Mouse (Mus musculus) left cerebral cortex, postnatal 25 days (tissue): ENCODE measurements around the gene Tmem263. TPM values are rescaled to one million over a fixed set of nuclear protein-coding genes. Genes with fewer than 3 reads are reported as not detected.

Experiments
- DNase-seq, 2 experiments: peaks; one replicate each; pipeline ENCODE4 v3.0.0; 2022; ENCODE audit warnings: low spot score in 2 of 2, mixed read lengths in 1 of 2
- intact Hi-C: fragments of 180-260 bp; cut with DNase I; formaldehyde crosslinking; loops from one replicate; pipeline ENCODE4 v1.15.1; 2025
- total RNA-seq, 2 experiments: library from RNA; stranded (reverse); gene quantifications; 2 replicates each; pipeline ENCODE4 v1.2.3; 2021

Gene Tmem263
- total RNA-seq, result 10 to 100 TPM; 39.7 to 40.6 TPM

DNA sequence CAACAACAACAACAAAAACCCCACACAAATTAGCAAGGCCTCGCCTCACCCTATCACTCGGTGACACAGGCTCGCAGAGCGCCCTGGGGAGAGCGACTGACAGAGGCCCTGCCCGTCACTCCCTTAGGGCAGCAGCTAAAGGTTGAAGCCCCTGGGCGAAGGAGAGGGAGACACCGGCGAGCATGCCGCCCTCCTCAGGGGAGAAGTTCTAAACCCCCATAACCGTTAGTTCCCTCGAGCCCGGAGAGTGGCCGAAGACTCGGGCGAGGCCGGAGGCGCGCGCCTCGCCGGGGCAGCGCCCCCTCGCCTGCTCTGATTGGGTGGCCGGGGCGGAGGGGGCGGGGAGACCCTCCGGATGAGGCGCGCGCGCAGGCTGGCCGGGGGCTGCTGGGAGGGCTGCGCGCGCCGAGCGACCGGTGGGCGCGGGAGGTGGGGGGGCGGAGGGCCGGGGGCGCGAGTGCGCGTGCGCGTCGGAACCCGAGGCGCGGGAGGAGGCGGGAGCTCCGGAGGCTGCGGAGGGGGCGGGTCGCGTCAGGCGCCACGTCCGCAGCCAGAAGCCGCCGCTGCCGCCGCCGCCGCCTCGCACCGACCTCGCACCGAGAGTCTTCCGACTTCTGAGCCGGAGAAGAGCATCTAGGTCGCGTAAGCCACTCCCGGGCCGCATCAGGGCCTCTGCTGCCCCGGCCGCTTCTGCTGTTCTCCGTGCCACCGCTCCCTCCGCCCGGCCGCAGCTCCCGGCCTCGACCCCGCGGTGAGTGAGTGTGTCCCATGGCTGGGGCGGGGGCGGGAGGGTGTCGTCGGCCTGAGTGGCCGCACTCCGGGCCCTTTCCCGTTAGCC is at the start of gene Tmem263, which contains the start of gene Fhl4:
Gene Tmem263, plus strand, starts transcription at position 381 of the 838 bp plus-strand sequence.
Gene Fhl4, minus strand, starts transcription at position 249 of the 838 bp plus-strand sequence.
- intact Hi-C loops, result no loop called here
- DNase-seq, result peak; percentile 62 to 79

DNA sequence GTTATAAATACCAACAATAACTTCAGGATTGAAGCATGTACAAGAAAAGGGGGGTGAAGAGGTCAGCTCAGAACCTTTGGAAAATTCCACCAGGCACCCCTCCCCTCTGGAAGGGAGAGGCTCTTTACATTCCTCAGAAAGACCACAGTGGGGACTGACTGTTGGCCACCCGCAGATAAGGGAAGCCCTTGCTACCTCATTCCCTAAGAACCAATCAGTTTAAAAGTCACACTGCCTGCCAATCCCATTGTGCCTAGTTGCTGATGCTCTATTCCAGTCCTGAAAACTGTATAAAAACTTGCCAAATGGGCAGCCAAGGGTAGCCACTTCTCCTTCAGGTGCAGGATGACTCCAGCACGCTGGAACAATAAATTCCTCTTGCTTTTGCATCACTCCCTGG is 47.6 kb upstream of the Tmem263 start:
- intact Hi-C loops, result no loop called here
- no peak for DNase-seq

- intact Hi-C loops, result no loop called here
- DNase-seq, result no peak
Observed at GRCm38 (mm10) chr10:85071605-85072152, 30.7 kb upstream of the Tmem263 start.

DNA sequence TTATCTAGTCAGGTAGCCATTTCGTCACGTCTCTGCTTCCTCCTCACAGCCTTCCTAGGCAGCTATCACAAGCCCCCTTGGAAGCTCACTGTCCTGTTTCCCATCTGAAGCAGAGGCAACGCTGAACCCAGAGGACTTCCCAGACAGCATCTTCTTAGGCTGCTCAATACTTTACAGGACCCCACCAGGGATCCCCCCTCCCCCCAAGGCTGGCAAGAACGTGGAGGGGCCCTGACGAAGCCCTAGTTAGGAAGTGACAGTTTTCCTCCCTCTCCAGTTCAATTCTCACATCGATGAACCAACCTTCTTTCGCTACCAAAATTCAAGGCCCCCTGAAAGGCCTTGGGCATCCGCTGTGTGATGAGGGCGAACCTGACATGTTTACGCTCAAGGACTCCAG is 586 bp upstream of the Tmem263 start:
- intact Hi-C loops, result no loop called here
- peak in 1 of 2 experiments; percentile 18 for DNase-seq

GRCm38 (mm10) chr10:85103085-85103885 is 858 bp downstream of the Tmem263 start:
- DNase-seq, result peak; percentile 19 to 30
- intact Hi-C loops, result no loop called here

- DNase-seq, result no peak
- intact Hi-C loops, result no loop called here
Observed at GRCm38 (mm10) chr10:85114409-85114808, 12.0 kb downstream of the Tmem263 start.

GRCm38 (mm10) chr10:85125184-85125583 is 22.8 kb downstream of the Tmem263 start:
- intact Hi-C loops, result no loop called here
- DNase-seq, result no peak

DNA sequence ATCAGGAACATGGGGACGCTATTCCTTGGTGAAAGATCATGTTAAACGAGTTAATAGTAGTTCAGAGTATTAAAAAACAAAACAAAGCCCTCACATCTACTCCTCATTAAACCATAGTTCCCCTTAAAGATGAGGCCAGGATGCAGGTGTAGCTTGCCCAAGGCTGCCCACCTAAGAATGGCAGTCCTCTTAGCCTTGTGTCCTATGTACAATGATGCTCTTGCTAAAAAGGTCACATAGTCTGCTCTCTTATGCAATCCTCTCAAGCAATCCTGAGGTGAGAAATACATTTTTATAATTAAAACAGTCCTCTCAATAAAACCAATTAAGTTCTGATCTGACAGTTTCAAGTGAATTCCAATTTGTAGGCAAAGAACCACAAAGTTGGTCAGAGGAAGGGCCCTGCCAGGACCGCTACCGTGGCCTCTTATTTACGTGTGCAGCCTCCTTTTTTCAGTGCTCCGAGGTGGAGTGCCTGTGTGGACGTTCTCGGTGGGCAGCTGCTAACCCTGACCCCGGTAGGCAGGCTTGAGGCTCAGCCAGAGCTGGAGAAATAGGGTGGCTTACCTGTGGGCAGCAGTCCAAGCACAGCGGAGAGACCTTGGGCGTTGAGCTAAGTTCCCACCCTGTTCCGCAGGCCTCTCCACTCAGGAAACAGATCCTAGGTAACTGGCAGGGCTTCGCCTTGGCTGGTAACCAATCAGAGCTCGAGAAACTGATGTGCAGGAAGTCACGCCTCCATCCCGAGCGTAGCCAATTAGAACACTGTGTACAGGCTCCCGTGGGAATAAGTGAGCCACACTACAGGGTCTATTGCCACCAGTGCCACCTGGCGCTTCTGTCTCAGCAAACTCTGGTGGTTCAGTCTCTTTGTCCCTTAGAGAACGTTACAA is 25.2 kb downstream of the Tmem263 start, which contains the start of gene Mterf2:
Gene Mterf2, minus strand, starts transcription at position 633 of the 893 bp plus-strand sequence.
- intact Hi-C loops, result no loop called here

GRCm38 (mm10) chr10:85128453-85128852 is 26.0 kb downstream of the Tmem263 start:
- intact Hi-C loops, result no loop called here
- no peak for DNase-seq

More for the DNA sequence above, 25.2 kb downstream of the Tmem263 start, which contains the start of gene Mterf2:
- DNase-seq, result peak; percentile 96 to 99

- intact Hi-C loops, result no loop called here
- DNase-seq, result no peak
Observed at GRCm38 (mm10) chr10:85136573-85136972, 34.1 kb downstream of the Tmem263 start.

DNA sequence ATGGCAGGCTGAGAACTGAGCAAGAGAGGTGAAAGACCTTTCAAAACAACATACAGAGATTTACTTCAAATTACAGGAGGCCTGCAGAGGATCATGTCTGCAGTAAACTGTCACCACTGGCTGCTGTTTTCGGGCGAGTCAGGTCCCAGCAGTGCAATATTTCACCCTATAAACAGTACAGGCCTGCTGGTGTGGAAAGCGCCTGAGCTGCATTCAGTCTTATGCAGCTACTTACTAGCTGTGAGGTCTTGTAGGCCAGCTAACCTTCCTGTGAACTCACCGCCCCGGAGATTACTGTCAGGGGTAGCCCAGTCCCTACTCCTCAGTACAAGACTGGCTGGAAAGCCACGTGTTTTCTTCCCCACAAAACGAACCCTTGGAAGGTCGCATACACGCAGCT is 39.0 kb downstream of the Tmem263 start:
- no peak for DNase-seq
- intact Hi-C loops, result no loop called here

DNA sequence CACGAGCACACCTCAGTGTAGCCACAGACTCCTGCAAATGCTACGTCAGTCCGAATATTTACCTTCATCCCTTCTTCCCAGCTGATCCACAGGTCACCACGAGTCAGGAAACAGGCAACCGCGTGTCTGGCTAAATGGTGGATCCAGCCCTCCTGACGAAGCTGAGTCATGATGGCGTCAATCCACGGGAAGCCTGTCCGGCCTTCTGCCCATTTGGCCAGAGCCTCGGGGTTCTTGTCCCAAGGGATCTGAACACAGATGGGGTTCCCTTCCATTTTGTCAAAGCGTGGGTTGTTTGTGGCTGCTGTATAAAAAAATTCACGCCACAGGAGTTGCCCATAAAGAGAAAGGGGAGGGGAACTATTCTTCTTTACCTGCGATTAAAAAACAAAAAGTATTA is 43.9 kb downstream of the Tmem263 start:
- intact Hi-C loops, result no loop called here
- no peak for DNase-seq

DNA sequence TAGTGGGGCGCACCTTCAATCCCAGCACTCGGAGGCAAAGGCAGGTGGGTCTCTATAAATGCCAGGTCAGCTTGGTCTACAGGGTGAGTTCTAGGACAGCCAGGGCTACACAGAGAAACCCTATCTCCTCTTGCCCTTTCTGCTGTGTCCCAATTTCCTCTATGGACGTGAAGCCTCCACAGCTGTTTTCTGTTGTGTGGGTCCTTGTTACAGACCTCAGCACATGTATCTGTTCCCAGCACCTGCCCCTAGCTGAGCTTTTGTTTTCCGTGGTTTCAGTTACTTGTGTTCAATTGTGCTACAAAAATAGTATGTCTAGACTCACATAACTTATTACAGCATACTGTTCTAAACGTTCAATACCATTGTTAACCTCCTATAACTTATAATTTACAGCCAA is 46.8 kb downstream of the Tmem263 start:
- intact Hi-C loops, result no loop called here
- no peak for DNase-seq

DNA sequence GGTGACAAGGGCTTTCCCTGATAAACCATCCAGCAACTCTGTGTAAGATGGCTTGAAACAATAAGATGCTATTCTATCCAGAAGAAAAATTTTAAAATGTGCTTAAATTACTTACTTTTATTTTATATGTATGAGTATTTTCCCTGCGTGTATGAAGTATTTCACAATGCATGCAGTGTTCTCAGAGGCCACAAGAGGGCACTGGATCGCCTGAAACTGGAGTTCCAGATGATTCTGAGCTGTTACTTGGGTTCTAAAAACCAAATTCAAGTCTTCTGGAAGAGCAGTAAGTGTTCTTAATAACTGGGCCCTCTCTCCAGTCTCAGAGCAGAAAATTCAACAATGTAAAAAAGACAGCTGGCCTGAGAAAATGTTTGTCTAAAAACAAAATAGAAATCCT is 51.8 kb downstream of the Tmem263 start:
- peak; percentile 54 to 78 for DNase-seq
- intact Hi-C loops, result no loop called here

DNA sequence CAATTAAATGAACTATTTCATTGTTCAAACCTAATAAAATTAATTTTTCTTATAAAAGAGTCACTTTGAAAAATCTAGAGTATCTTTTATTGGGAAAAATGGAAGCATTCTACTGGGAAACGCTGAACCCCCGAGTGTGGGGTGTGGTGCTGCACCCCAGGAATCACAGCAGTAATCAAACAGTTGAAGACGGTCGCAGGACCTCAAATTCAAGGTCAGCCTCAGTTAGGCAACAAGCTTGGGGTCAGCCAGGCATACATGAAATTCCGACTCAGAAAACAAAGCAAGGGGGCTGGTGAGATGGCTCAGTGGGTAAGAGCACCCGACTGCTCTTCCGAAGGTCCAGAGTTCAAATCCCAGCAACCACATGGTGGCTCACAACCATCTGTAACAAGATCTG is 55.0 kb downstream of the Tmem263 start:
- intact Hi-C loops, result no loop called here
- no peak for DNase-seq

- intact Hi-C loops, result no loop called here
- no peak for DNase-seq
Observed at GRCm38 (mm10) chr10:85159989-85160619, 57.7 kb downstream of the Tmem263 start.

- peak in 1 of 2 experiments; percentile 90 for DNase-seq
- intact Hi-C loops, result no loop called here
Observed at GRCm38 (mm10) chr10:85161745-85162351, 59.4 kb downstream of the Tmem263 start.

DNA sequence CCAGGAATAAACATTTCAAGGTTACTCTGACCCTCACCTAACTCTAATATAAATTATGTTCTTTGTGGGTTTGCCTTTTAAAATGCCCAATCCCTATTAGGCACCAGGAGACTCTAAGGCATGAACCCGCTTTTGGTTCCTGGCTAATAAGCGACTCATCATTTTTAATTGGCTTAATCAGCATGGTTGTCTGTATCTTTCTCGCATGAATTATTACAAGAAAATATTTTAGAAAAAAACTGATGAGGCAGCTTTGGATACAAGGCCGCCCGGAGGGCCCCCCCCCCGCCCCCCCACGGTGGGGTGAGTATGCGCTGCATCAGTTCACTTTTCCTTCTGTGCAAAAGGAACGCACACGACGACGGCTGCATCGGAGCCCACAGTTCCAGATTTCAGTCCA is 62.4 kb downstream of the Tmem263 start:
- DNase-seq, result no peak
- intact Hi-C loops, result no loop called here
